Mouse (Mus musculus) ES-E14 (cell line): Measurements from ENCODE around the gene Pde7b.

Experiments
- CHD2 ChIP-seq: IDR thresholded peaks from 2 replicates; pipeline ENCODE4 v1.6.1; 2014; ENCODE audit warnings: mild to moderate bottlenecking, low read depth, low read length, inconsistent platforms
- HCFC1 ChIP-seq: IDR thresholded peaks from 2 replicates; pipeline ENCODE4 v1.6.1; 2012; ENCODE audit warnings: low read length, inconsistent platforms, borderline replicate concordance; ENCODE audit not compliant: insufficient read depth
- MAFK ChIP-seq: IDR thresholded peaks from 2 replicates; pipeline ENCODE4 v1.6.1; 2014; ENCODE audit warnings: mild to moderate bottlenecking, low read depth, low read length, inconsistent platforms; ENCODE audit not compliant: insufficient read depth
- ZC3H11A ChIP-seq: IDR thresholded peaks from 2 replicates; pipeline ENCODE4 v1.6.1; 2012; ENCODE audit warnings: low read depth, mild to moderate bottlenecking, inconsistent platforms, low read length, borderline replicate concordance
- ZNF384 ChIP-seq: IDR thresholded peaks from 2 replicates; pipeline ENCODE4 v1.6.1; 2012; ENCODE audit warnings: low read depth, low read length, inconsistent platforms

- TF ChIP-seq MAFK (no peak), ZC3H11A (no peak), CHD2 (no peak), ZNF384 (no peak), HCFC1 (no peak)
These were observed at the start of gene Pde7b for GRCm38 (mm10) chr10:20724906-20725305.
